Mouse (Mus musculus) lung, postnatal 4 days (tissue): ENCODE data around the gene Col27a1.

Experiments used
- DNase-seq, 2 experiments: peaks; one replicate each; pipeline ENCODE4 v3.0.0; 2021

Col27a1 gene

GRCm38 (mm10) chr4:63225373-63225772 is 11.6 kb downstream of the Col27a1 start:
- peak in 1 of 2 experiments; percentile 44 for DNase-seq

DNA sequence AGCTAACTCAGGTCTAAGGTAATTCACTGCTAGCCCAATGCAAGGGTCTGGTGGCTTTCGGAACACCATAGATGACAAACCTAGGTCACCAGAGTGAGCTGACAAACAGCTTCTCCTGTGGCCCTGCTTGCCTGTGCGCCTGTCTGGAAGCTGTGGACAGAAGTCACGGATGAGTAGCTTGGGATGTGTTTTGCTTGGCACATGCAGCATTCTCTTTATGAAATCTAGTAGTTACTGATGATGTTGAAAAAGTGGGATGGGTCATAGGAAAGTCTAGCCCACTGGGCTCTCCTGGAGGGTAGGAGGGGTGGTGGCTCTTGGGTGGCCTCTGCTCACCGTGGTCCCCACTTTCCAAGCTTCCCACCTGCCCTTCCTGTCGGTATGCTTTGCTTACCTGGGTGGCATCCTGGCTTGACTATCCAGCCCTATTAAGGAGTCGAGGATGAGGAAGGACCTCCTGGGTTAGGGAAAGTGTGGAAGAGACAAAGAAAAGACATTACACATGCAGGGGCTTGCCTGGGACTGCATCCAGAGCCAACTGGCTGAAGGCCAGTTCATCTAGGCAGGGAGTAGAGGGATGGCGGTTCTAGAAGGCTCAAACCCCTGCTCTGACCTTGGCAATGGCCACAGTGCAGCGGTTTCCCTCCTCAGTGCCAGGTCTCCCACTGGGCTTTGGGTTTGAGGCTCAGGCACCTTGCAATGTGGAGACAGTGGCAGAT is 12.5 kb downstream of the Col27a1 start:
- peak; percentile 62 to 86 for DNase-seq

- DNase-seq: no peak
Observed at GRCm38 (mm10) chr4:63226883-63227235, 13.1 kb downstream of the Col27a1 start.

DNA sequence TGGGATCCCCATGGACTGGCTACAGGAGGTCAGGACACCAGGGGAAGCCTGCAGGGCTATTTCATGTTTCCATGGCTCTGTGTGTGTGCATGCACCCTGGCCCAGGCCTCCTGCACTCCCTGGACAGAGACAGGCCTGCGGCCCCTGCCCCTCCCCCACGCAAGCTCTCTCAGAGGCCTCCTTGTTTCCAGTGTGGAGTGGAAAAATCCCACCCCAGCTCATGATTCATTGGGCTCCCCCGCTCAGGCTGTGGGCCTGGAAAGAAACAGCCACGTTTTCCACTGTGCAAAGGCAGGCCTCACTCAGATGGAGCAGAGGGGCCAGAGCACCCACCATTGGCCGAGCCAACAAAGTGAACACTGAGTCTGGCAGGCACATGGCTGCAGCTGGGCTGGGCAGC is 15.1 kb downstream of the Col27a1 start:
- DNase-seq: peak; percentile 37 to 68

DNA sequence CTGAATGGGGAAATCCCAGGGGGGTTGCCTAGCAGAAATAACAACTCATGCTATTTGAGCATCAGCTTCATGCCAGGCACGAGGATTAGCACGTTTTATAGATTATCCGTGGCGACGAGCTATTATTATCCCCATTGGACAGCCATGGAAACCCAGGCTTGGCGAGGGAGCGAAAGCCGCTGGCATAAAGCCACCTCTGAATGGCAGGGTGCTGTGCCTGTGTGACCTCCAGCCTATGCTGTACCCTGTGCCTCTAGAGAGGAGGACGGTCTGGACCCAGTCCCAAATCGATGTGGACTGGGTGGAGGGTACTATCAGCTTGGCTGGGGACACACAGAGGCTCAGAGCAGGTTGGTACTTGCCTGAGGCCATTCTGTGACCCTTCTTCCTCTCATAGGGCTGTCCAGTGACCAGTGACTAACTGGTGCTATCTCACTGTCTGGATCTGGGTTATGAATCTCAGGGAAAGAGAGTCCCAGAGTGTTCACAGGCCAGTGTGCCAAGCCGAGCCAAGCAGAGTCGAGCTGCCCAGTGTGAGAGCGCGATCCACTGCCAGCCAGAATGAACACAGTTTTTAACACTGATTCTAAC is 16.3 kb downstream of the Col27a1 start:
- no peak for DNase-seq

DNA sequence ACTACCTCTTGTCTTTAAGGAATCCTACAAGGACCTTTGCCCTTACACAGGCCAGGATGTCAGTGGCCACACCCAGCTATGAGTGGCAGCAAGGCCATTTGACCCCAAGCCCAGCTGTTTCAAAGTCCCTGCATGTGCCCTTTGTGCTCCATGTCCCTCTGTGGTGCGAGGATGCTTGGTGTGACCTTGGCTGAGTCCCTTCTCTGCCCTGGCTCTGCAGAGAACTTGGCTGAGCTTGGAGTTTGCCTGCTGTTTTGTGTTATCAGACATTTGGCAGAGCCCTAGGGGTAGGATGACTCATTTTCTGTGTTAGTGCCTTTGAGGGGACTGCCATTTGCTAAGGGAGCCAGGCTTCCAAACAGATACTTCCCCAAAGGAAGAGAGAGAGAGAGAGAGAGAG is 17.3 kb downstream of the Col27a1 start:
- peak; percentile 49 to 72 for DNase-seq

DNA sequence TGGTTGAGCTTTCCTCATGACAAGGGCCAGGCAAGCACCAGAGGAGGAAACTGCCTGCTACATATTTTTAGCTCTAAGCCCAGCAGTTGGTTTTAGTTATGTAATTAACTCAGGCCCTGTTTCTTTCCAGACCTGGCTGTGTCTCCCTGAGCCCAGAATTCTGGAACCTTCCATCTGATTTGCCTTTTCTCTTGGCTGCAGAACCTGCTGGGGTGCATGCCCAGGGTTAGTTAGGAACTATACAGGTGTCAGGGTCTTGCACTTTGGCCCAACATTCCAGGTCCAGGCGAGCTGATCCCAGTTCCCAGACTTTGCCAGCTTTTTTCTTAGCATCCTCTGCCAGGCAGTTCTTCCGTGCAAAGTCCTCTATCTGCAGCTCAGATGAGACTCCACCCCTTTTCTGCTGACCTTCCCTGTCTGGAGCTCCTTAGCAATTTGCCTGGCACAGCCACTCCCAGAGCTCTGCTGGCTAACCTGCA is 18.8 kb downstream of the Col27a1 start:
- no peak for DNase-seq

DNA sequence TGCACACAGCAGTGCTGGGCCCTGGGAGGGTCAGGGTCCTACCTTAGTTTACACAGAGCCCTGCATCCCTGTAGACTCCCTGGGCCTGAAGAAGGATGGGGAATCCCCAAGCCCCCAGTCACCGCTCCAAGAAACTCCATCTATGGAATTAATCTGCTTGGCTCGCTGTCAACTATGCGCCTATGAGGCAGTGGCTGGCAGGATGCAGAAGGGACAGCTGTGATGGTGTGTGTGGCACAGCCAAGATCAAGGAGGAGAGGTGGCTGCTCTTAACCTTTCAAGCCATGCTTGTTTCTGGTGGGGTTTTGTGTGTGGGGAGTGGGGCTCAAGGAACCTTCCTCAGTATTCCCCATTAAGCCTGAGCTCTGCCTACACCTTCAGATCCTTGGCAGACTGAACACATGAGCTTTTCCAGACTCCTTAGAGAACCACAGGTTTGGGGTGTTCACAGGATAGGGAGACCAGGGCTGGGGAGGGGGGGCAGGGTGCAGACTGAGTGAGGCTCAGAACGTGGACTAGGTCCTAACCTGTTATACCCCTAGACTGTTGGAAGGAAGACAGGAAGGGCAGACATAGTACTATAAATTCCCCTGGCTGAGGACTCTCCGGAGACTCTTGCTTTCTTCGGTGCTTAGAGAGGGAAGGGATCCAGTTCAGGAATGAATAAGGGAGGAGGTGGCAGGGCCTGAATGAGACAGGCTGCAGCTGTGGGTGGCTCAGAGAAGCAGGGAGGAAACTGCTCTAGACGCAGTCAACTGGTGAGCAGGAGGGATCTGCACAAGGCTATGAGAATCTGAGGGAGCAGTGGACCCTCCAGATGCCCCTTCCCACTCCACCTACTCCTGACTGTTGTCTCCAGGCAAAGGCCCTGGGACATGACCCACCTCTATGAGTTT is 20.0 kb downstream of the Col27a1 start:
- peak; percentile 65 to 80 for DNase-seq

DNA sequence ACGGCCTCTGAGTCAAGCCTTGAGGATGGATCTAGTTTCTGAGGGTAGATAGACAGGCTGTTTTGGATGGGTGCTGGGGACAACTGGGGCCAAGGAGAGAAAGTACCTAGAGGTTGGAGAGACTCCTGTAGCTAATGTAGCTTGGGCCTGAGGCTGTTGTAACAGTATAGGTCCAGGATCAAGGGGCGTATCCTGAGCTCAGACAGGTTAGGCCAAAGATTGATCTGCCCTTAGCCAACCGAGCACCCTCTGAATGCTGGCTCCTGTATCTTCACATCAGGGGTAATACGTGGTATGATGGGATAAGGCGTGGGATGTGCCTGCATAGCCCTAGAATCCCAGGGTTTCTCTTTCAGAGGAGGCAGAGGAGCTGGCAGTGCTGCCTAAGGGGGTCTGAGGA is 21.0 kb downstream of the Col27a1 start:
- DNase-seq: no peak

DNA sequence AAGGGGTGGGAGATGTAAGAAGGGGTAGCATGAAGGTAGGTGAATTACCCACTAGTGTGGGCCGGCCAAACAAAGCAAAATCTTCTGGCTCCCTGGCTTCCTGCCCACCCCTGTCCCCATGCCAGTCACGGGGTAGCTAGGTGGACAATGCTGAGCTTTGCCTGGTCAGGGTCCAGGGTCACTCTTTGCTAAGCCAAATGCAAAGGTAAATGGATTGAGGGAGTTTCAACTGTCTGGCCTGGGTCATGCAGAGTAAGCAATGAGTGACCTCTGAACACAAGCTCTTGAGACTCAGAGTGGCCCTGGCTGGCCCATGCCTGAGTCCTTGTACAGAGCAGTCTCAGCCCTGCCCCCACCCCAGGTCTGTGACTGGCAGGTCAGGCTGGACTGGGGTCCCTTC is 22.4 kb downstream of the Col27a1 start:
- no peak for DNase-seq

GRCm38 (mm10) chr4:63237225-63237624 is 23.4 kb downstream of the Col27a1 start:
- DNase-seq: no peak

- DNase-seq: no peak
Observed at GRCm38 (mm10) chr4:63238141-63238540, 24.3 kb downstream of the Col27a1 start.

DNA sequence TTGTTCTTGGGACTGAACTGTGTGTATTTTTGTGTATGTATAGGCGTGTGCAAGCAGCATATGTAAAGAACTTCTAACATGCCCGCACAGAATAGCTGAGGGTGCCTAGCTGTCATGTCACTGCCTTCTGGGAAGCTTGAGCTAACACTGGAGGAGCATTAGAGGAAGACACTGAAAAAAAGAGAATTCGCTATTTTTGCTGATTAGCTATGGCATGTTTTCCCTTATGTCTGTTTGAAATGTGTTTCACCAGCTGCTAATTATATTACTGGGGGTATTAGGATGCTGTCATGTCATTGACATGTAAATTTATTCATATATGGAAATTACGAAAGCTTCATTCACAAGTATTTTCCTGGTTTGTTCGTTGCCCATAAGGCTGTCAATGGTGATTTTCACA is 24.9 kb downstream of the Col27a1 start:
- DNase-seq: no peak

GRCm38 (mm10) chr4:63241031-63241430 is 27.2 kb downstream of the Col27a1 start:
- DNase-seq: no peak

DNA sequence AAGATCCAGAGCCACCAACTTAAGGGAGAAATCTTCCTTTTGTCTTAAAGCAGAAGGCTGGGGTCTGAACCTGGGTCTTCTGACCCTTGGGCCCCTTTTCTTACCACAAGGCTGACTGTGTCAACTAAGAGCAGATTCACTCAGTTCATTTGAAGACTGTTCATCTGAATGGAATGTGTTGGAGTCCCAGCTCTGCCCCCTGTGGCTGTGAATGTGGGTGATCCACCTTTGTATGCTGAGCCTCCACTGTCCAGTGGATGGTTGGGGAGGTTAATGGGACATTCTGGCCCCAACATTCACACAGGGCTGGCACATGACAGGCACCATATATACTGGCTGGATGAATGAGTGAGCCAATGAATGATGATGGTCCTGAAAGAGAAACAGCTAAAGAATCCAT is 34.2 kb downstream of the Col27a1 start:
- DNase-seq: no peak

GRCm38 (mm10) chr4:63248951-63249350 is 35.1 kb downstream of the Col27a1 start:
- DNase-seq: no peak

DNA sequence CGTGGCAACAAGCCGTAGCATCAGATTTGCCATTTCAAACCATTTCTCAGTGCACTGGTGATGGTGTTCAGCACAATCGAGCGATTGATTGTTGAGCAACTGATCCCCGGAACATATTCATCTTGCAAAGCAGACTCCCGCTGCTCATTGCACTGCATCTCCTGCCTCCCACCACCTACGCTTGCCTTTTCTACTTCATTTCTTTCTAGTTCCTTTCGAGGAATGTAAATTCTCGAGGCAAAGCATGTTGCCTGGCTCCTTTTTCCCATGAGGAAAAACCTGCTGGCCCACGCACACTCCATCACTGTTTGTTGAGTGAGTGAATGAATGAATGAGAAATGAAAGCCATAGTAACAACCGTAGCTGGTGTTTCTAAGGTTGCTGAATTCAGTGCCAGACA is 38.0 kb downstream of the Col27a1 start:
- DNase-seq: no peak

DNA sequence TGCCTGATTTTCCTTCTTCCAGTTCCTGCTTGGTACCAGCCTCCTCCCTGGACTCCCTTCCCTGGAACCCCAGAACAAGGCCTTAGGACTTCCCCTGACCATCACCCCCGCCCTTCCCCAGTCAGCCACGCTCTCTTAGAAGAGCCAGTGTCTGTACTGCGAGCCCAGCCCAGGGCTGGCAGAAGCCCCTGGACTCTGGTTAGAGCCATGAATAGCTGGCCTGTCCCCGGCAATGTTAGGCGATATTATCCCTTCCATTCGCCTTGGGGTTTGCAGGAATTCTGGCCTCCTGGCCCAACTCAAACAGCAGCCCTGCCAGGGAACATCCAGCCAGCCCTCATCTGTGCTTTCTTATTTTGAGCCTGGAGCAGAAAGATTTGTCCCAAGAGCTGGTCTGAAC is 39.9 kb downstream of the Col27a1 start:
- DNase-seq: no peak

DNA sequence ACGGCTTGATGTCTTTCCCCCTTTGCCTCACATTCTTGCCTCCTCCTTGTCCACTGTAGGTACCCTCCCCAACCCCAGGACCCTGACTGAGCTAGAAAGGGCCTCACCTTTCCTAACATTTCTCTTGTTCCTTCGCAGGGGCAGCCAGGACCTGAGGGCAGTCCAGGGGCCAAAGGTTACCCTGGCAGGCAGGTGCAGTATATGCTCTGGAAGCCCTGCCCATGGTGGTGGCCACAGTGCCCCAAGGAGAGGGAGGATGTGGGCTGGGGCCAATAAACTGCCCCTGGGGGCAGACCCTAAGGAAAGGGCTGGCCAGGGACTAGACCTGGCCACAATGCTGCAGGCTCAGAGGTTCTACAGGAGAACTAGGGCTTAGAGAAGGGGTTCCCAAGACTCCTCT is 40.3 kb downstream of the Col27a1 start:
- no peak for DNase-seq

- DNase-seq: no peak
Observed at GRCm38 (mm10) chr4:63256371-63256770, 42.6 kb downstream of the Col27a1 start.

- DNase-seq: no peak
Observed at GRCm38 (mm10) chr4:63257346-63257745, 43.5 kb downstream of the Col27a1 start.

DNA sequence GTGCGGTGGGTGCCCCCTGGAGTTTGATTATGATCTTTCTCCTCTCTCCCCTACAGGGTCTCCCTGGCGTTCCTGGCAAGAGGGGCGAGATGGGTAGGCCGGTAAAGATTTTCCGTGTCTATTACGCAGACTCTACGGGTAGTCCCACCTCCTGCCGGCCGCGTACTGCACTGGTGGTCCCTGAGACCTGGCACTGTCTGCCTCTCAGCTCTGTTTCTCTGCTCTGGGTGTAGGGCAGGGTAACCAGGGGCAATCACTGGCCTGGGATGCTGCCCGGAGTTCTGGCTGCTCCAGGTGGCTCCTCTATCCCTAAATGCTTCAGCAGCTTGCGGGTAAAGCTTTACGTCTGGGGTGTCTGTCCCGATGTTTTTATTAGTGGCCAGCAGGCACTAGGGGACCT is 44.3 kb downstream of the Col27a1 start:
- no peak for DNase-seq

- no peak for DNase-seq
Observed at GRCm38 (mm10) chr4:63259066-63259465, 45.3 kb downstream of the Col27a1 start.

DNA sequence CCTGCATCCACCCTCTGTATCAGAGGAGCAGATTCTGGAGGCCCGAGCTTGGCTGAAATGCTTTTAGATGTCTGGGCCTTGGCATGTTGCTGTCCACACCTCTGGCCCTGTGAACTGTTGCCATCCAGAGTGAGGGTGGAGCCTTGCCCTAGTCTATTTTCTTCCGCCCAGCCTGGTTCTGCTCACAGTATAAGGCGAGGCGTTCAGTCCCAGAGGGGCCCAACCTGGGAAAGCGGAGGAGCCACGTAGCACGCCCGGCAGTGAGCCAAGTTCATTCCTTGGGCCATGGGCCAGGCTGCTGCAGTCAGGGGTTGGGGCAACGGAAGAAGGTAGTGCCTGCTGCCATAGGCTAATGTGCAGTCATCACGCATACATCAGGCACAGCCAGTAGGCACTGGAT is 46.7 kb downstream of the Col27a1 start:
- DNase-seq: no peak
